Mouse (Mus musculus): Measurements from ENCODE around the gene Rnpc3. TPM values are rescaled to one million over a fixed set of nuclear protein-coding genes. Genes with fewer than 3 reads are reported as not detected.

Gene Rnpc3
- polyA plus RNA-seq (2012; rRNA removed; ENCODE audit: low replicate concordance), result 1.9 and 2.5 TPM in 2 replicates

DNA sequence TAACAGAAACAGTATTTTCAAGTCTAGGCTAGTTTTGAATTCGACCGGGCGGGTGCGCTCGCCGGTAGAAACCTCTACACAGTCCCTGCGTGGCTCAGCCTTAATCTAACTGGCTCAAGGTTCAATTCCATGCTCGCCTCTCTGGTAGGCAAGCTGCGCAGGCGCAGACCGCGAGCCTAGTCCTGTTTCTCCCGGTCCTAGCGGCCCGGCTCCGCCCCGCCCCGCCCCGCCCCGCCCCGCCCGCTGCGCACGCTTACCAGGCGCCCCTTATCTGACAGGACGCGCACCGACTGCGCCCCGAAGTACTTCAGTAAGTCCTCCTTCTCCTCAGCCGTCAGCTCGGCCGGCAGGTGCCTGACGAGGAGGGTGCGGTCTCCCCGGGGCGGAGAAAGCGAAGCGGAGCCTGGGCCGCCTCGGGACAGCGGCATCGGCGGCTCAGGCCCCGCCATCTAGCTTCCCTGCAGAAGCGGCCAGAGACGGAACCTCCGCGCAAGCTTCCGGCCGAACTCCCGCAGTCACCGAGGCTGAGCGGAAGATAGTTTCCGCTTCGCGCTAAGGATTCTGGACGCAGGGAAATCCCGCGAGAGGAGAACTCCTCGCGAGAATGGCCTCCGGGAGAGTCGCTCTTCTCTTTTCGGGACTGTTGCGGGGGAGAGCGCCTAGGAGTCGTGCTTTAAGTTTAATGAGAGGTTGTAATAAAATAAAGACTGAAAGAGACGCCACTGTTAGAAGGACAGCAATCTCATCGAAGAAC lies at the start of gene Rnpc3:
Rnpc3 (minus strand) TSS at position 544 of the 754 bp plus-strand sequence.

DNA sequence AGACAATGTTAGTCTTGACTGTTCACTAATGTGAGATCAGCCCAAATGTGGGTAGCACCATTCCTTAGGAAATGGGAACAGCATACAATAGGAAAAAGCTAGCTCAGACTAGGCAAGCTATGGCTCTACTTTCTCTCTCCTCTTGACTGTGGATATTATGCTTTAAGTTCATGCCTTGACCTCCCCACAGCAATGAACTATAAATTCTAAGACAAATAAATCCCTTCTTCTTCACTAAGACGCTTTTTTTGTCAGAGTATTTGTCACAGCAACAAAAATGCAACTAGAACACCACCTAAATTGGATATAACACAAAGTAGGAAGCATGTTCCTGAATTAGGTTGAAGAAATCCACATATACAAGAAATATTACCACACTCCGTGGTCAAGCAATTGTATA lies 23.4 kb downstream of the Rnpc3 start, which contains the start of gene Amy1:
Amy1 (minus strand) TSS at position 101 of the 400 bp plus-strand sequence.

Other genes starting within 250 kb of the Rnpc3 start
- not detected in 2 replicates for gene Amy2a1, start 97.7 kb downstream of the Rnpc3 start, polyA plus RNA-seq (2012; rRNA removed; ENCODE audit: low replicate concordance)
- gene Amy1, start 23.4 kb downstream of the Rnpc3 start, polyA plus RNA-seq (2012; rRNA removed; ENCODE audit: low replicate concordance), result 0.26 TPM in 1 of 2 replicates, not detected in the other

Measured in duodenum, adult 2 months (tissue).